Mouse (Mus musculus) ES-E14 (cell line): ENCODE results near the gene Gm5795.
"Not testable (repeated sequence)": the region's sequence is repeated elsewhere in the genome, so short reads cannot be mapped to it uniquely, and the experiment has no call there.

ENCODE experiments used
- HCFC1 ChIP-seq: IDR thresholded peaks from 2 replicates; pipeline ENCODE4 v1.6.1; 2012; ENCODE audit warnings: low read length, inconsistent platforms, borderline replicate concordance; ENCODE audit not compliant: insufficient read depth
- MAFK ChIP-seq: IDR thresholded peaks from 2 replicates; pipeline ENCODE4 v1.6.1; 2014; ENCODE audit warnings: mild to moderate bottlenecking, low read depth, low read length, inconsistent platforms; ENCODE audit not compliant: insufficient read depth
- ZC3H11A ChIP-seq: IDR thresholded peaks from 2 replicates; pipeline ENCODE4 v1.6.1; 2012; ENCODE audit warnings: low read depth, mild to moderate bottlenecking, inconsistent platforms, low read length, borderline replicate concordance

- TF ChIP-seq ZC3H11A, HCFC1, MAFK: not testable (repeated sequence)
Observed at GRCm38 (mm10) chr14:3209367-3209766, 21.3 kb downstream of the Gm5795 start.
